Mouse (Mus musculus) forebrain, embryonic 12.5 days (tissue): ENCODE measurements around the gene Cipc. TPM values are rescaled to one million over a fixed set of nuclear protein-coding genes. Genes with fewer than 3 reads are reported as not detected.

Experiments used
- ATAC-seq: fragments of 200-750 bp; cut with Nextera tagmentation; 2 replicates; pipeline ENCODE4 v1.8.0; 2017; ENCODE audit warnings: moderate TSS enrichment; ENCODE audit not compliant: low FRiP score
- H3K27ac ChIP-seq: fragments of 300-500 bp; sonication (generic); 2 replicates; pipeline ENCODE4 v1.5.1; 2016; ENCODE audit warnings: mild to moderate bottlenecking
- H3K27me3 ChIP-seq: fragments of 300-500 bp; sonication (generic); 2 replicates; pipeline ENCODE4 v1.6.1; 2016; ENCODE audit warnings: mild to moderate bottlenecking
- H3K36me3 ChIP-seq: fragments of 300-500 bp; sonication (generic); replicated peaks from 2 replicates; pipeline ENCODE4 v1.6.1; 2016; ENCODE audit warnings: mild to moderate bottlenecking
- H3K4me1 ChIP-seq: fragments of 300-500 bp; sonication (generic); 2 replicates; pipeline ENCODE4 v1.6.1; 2016
- H3K4me2 ChIP-seq: fragments of 300-500 bp; sonication (generic); 2 replicates; pipeline ENCODE4 v1.6.1; 2016; ENCODE audit warnings: mild to moderate bottlenecking, moderate library complexity
- H3K4me3 ChIP-seq: fragments of 300-500 bp; sonication (generic); replicated peaks from 2 replicates; pipeline ENCODE4 v1.5.1; 2016; ENCODE audit warnings: mild to moderate bottlenecking
- H3K9ac ChIP-seq: fragments of 300-500 bp; sonication (generic); 2 replicates; pipeline ENCODE4 v1.6.1; 2016; ENCODE audit warnings: mild to moderate bottlenecking
- H3K9me3 ChIP-seq: fragments of 300-500 bp; sonication (generic); 2 replicates; pipeline ENCODE4 v1.6.1; 2016
- WGBS: fragments of 180-500 bp; shearing (Covaris S2); methylation state at CpG from one replicate; pipeline ENCODE4 v1.1.7; 2016; 5-methylcytosine and 5-hydroxymethylcytosine counted together
- polyA plus RNA-seq: library from polyadenylated mRNA; unstranded; fragments of >200 nt; fragmentation: Nextera tagmentation; extraction: Ambion mirVana; gene quantifications from 2 replicates; pipeline ENCODE4 v1.2.1, GENCODE M21; 2016

Cipc gene
- polyA plus RNA-seq, 1 experiment from 2014 or later = 49.5 TPM

DNA sequence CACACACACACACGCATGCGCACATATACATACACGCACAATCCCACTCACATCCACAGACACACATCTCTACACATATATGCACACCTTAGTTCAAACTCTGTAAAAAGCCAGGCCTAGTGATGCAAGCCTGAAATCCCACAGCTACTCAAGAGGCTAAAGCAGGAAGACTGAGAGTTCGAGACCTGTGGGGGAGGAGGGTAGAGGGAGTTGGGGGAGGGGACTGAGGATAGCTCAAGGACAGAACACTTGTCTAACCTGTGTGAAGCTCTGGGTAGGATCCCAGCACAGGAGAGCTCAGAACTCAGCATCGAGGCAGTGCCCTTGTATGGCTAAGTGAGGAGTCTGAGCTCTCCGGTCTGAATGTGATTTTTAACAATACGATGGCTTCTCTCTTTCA is 56.0 kb downstream of the Cipc start:
- no peak overlapping the region for H3K27ac ChIP-seq
- H3K36me3 ChIP-seq = no peaks in the 10 kb centered on the region
- H3K9ac ChIP-seq = no peak overlapping the region
- no peaks in the 10 kb centered on the region for H3K27me3 ChIP-seq
- H3K4me1 ChIP-seq = peaks cover 8% of the 10 kb centered on the region
- H3K4me3 ChIP-seq = no peak overlapping the region
- no peaks in the 10 kb centered on the region for H3K9me3 ChIP-seq
- ATAC-seq = no peak
- H3K4me2 ChIP-seq = no peak overlapping the region
- 82% methylated on average over 7 of the region's 7 CpGs for WGBS

- H3K4me1 ChIP-seq = peaks cover 8% of the 10 kb centered on the region
- no peak overlapping the region for H3K27ac ChIP-seq
- no peak for ATAC-seq
- H3K4me3 ChIP-seq = no peak overlapping the region
- H3K27me3 ChIP-seq = no peaks in the 10 kb centered on the region
- no peak overlapping the region for H3K4me2 ChIP-seq
- no peak overlapping the region for H3K9ac ChIP-seq
- H3K36me3 ChIP-seq = no peaks in the 10 kb centered on the region
- no peaks in the 10 kb centered on the region for H3K9me3 ChIP-seq
- WGBS = 68% methylated on average over 3 of the region's 3 CpGs
Observed at GRCm38 (mm10) chr12:87003606-87004005, 56.8 kb downstream of the Cipc start.

- no peak for ATAC-seq
Observed at GRCm38 (mm10) chr12:87004596-87004995, 57.8 kb downstream of the Cipc start.

More at GRCm38 (mm10) chr12:87004596-87004995, 57.8 kb downstream of the Cipc start:
- no peaks in the 10 kb centered on the region for H3K27me3 ChIP-seq
- H3K36me3 ChIP-seq = no peaks in the 10 kb centered on the region
- no peak overlapping the region for H3K4me2 ChIP-seq
- H3K4me1 ChIP-seq = peaks cover 8% of the 10 kb centered on the region
- H3K4me3 ChIP-seq = no peak overlapping the region
- no peaks in the 10 kb centered on the region for H3K9me3 ChIP-seq
- WGBS = 81% methylated on average over 4 of the region's 4 CpGs
- no peak overlapping the region for H3K27ac ChIP-seq
- no peak overlapping the region for H3K9ac ChIP-seq

Other genes starting within 250 kb of the Cipc start
- gene Angel1, start 220.6 kb upstream of the Cipc start, polyA plus RNA-seq = 13.3 and 13.6 TPM in 2 replicates
- gene Lrrc74a, start 212.7 kb upstream of the Cipc start, polyA plus RNA-seq = not detected in 2 replicates
- gene Irf2bpl, start 62.2 kb upstream of the Cipc start, polyA plus RNA-seq = 74.8 and 81.9 TPM in 2 replicates
- gene Zdhhc22, start 43.4 kb downstream of the Cipc start, polyA plus RNA-seq = 1.1 and 1.6 TPM in 2 replicates
- gene Tmem63c, start 74.3 kb downstream of the Cipc start, polyA plus RNA-seq = 1.5 and 1.6 TPM in 2 replicates
- 0.44 and 0.57 TPM in 2 replicates for gene Ngb, start 155.5 kb downstream of the Cipc start, polyA plus RNA-seq
- gene Gstz1, start 200.1 kb downstream of the Cipc start, polyA plus RNA-seq = 24.3 and 28.3 TPM in 2 replicates
- 16.2 and 16.6 TPM in 2 replicates for gene Pomt2, start 200.9 kb downstream of the Cipc start, polyA plus RNA-seq